Mouse (Mus musculus) neural tube, embryonic 12.5 days (tissue): ENCODE data around the gene Pdp2. TPM values are rescaled to one million over a fixed set of nuclear protein-coding genes. Genes with fewer than 3 reads are reported as not detected.
"Not testable (repeated sequence)": the region's sequence is repeated elsewhere in the genome, so short reads cannot be mapped to it uniquely, and the experiment has no call there.

Experiments
- ATAC-seq: fragments of 200-750 bp; cut with Nextera tagmentation; 2 replicates; pipeline ENCODE4 v1.8.0; 2017; ENCODE audit warnings: low read depth, mild to moderate bottlenecking, moderate TSS enrichment, moderate library complexity; ENCODE audit not compliant: low FRiP score
- H3K27ac ChIP-seq: fragments of 300-500 bp; sonication (generic); 2 replicates; pipeline ENCODE4 v1.5.1; 2016
- H3K27me3 ChIP-seq: fragments of 300-500 bp; sonication (generic); replicated peaks from 2 replicates; pipeline ENCODE4 v1.6.1; 2016; ENCODE audit warnings: mild to moderate bottlenecking
- H3K36me3 ChIP-seq: fragments of 300-500 bp; sonication (generic); 2 replicates; pipeline ENCODE4 v1.6.1; 2016; ENCODE audit warnings: mild to moderate bottlenecking
- H3K4me1 ChIP-seq: fragments of 300-500 bp; sonication (generic); 2 replicates; pipeline ENCODE4 v1.6.1; 2016
- H3K4me2 ChIP-seq: fragments of 300-500 bp; sonication (generic); replicated peaks from 2 replicates; pipeline ENCODE4 v1.6.1; 2016; ENCODE audit warnings: mild to moderate bottlenecking
- H3K4me3 ChIP-seq: fragments of 300-500 bp; sonication (generic); 2 replicates; pipeline ENCODE4 v1.5.1; 2016
- H3K9ac ChIP-seq: fragments of 300-500 bp; sonication (generic); 2 replicates; pipeline ENCODE4 v1.6.1; 2016; ENCODE audit warnings: mild to moderate bottlenecking
- H3K9me3 ChIP-seq: fragments of 300-500 bp; sonication (generic); 2 replicates; pipeline ENCODE4 v1.6.1; 2016; ENCODE audit warnings: mild to moderate bottlenecking
- WGBS: fragments of 180-500 bp; shearing (Covaris S2); methylation state at CpG from one replicate; pipeline ENCODE4 v1.1.7; 2016; 5-methylcytosine and 5-hydroxymethylcytosine counted together
- polyA plus RNA-seq: library from polyadenylated mRNA; unstranded; fragments of >200 nt; fragmentation: Nextera tagmentation; extraction: Ambion mirVana; gene quantifications from 2 replicates; pipeline ENCODE4 v1.2.1, GENCODE M21; 2016

Pdp2 gene
- polyA plus RNA-seq, 1 experiment from 2014 or later, result 17.5 TPM

DNA sequence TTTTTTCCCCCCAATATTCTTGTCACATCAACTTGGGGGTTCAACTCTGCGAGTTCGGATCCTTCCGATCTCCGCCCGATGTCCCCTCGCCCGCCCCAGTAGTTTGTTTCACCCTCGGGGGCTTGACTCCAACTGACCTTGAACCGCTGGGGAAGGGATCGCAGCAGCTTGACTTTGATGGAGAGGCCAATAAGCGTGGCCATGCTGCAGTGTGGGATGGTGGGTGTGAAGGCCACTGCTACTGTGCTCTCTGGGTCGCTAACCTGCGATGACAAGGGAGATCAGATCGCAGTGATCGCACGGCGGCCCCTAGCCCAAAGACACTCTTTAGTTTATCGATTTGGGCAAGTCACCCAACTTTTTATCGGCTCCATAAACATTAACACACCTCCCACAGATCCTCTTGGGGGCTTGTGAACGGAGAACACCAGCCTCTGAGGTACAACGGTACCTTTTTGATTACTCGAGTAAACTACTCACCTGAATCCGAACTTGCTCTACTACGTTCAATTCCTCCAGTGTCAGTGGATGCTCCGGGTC lies 49.6 kb downstream of the Pdp2 start:
- peak overlapping the region; percentile 75 for H3K9ac ChIP-seq
- peak overlapping the region; percentile 91 for H3K4me2 ChIP-seq
- peaks cover 19% of the 10 kb centered on the region for H3K4me1 ChIP-seq
- no peaks in the 10 kb centered on the region for H3K27me3 ChIP-seq
- H3K27ac ChIP-seq, result no peak overlapping the region
- 13% methylated on average over 25 of the region's 25 CpGs for WGBS
- H3K4me3 ChIP-seq, result peak overlapping the region; percentile 79
- ATAC-seq, result no peak; the same call in 1 of the 2 replicates
- peaks cover 17% of the 10 kb centered on the region for H3K36me3 ChIP-seq
- H3K9me3 ChIP-seq, result no peaks in the 10 kb centered on the region

DNA sequence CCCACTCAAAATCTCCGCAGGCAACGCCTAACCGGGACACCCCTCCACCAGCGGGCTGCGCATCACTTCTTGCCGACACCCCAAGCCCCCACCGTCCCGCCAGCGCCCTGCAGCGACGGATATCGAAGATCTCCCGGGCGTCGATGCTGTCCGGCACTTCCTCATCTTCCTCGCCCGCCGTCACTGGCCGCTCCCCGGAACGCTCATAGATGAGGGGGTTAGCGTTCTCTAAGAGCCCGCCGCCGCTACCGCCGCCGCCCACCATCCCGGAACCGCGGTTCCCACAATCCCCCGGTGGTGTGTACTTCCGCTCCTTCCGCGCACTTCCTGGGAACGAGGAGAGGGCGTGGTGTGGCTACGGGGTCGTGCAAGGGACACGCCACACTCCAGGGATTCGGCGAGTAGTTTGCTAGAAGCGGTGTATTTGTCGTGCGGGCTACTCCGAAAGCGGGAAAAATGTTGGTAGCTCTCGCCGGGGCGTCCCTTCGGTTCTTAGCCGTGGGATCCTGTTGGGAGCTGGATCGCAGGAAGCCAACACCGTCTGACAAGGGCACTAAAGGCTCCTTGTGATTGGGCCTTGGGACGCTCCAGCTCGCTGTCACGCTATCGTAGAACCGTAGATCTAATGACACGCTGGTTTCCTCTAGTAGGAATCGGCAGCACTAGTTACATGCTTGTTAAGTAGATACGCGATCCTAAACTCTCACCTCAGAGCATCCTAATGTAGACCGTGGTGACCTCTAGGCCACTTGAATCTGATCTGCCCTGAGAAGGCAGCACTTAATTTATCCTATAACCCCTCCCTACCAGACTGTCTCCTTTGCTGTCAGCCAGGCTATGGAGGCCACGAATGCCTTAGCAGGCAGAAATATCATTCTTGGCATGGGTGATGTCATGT lies 50.4 kb downstream of the Pdp2 start, which contains the start of gene Ciao2b:
Gene Ciao2b, minus strand, starts transcription at position 540 of the 898 bp plus-strand sequence.
- Histone ChIP-seq H3K27ac (peak within 1 kb of the TSS; percentile 27; the same call in 1 of the 2 replicates), H3K9ac (peak within 1 kb of the TSS; percentile 75), H3K27me3 (no peaks in the 10 kb centered on the region), H3K4me3 (peak within 1 kb of the TSS; percentile 79), H3K9me3 (no peaks in the 10 kb centered on the region), H3K36me3 (peaks cover 16% of the 10 kb centered on the region), H3K4me1 (peaks cover 19% of the 10 kb centered on the region), H3K4me2 (peak within 1 kb of the TSS; percentile 91)
- WGBS, result under 1% methylated on average over 66 of the region's 66 CpGs
- ATAC-seq, result peak; percentile 98

DNA sequence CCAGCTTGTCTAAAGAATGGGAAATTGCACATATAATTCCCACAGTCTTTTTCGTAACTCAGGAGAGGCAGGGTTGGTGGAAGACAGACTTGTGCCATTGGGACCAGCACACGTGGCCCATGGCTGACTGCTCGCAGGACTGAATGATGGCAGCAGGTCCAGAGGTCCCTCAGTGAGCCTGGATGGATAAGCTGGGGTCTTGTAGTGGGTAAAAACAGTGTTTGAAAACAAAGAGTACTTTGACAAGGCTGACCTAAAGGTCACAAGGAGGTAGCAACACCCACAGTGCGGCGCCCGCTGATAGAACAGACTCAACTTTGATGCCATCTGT lies 51.0 kb downstream of the Pdp2 start:
- WGBS, result 72% methylated on average over 6 of the region's 6 CpGs
- no peaks in the 10 kb centered on the region for H3K9me3 ChIP-seq

DNA sequence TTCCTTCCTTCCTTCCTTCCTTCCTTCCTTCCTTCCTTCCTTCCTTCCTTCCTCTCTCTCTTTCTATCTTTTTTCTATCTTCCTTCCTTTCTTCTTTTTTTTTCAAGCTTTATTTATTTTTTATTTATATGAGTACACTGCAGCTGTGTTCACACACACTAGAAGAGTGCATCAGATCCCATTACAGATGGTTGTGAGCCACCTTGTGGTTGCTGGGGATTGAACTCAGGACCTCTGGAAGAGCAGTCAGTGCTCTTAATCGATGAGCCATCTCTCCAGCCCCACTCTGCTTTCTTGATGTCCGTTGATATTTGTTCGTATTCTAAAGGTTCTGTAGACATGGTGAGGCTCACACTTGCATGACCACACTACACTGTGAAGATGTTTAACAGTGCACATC lies 52.9 kb downstream of the Pdp2 start:
- peaks cover 19% of the 10 kb centered on the region for H3K4me1 ChIP-seq
- H3K36me3 ChIP-seq, H3K9ac ChIP-seq, H3K27ac ChIP-seq, ATAC-seq, H3K4me2 ChIP-seq, H3K9me3 ChIP-seq, H3K27me3 ChIP-seq, H3K4me3 ChIP-seq: not testable (repeated sequence)
- WGBS, result 75% methylated on average over 3 of the region's 3 CpGs

More for the DNA sequence above, 51.0 kb downstream of the Pdp2 start:
- Histone ChIP-seq H3K36me3 (peaks cover 16% of the 10 kb centered on the region), H3K4me2 (peak overlapping the region; percentile 91), H3K4me3 (peak overlapping the region; percentile 79), H3K4me1 (peaks cover 19% of the 10 kb centered on the region), H3K27ac (no peak overlapping the region; the same call in 1 of the 2 replicates), H3K27me3 (no peaks in the 10 kb centered on the region), H3K9ac (peak overlapping the region; percentile 75)
- peak; percentile 18; the same call in 1 of the 2 replicates for ATAC-seq

Other genes starting within 250 kb of the Pdp2 start
- gene Cmtm4, start 195.6 kb upstream of the Pdp2 start, polyA plus RNA-seq, result 2.3 and 2.7 TPM in 2 replicates
- 114 and 130 TPM in 2 replicates for gene Dync1li2, start 148.4 kb upstream of the Pdp2 start, polyA plus RNA-seq
- gene Terb1, start 81.5 kb upstream of the Pdp2 start, polyA plus RNA-seq, result 0.18 and 0.27 TPM in 2 replicates
- 112 and 124 TPM in 2 replicates for gene Nae1, start 56.8 kb upstream of the Pdp2 start, polyA plus RNA-seq
- gene Car7, start 56.8 kb upstream of the Pdp2 start, polyA plus RNA-seq, result 1.3 and 1.4 TPM in 2 replicates
- not detected in 2 replicates for gene Cdh16, start 32.9 kb downstream of the Pdp2 start, polyA plus RNA-seq
- gene Rrad, start 39.9 kb downstream of the Pdp2 start, polyA plus RNA-seq, result 3.5 and 6.0 TPM in 2 replicates
- 118 and 122 TPM in 2 replicates for gene Ciao2b, start 50.5 kb downstream of the Pdp2 start, polyA plus RNA-seq
- not detected in 2 replicates for gene Ces2a, start 142.6 kb downstream of the Pdp2 start, polyA plus RNA-seq
- gene Ces2b, start 240.1 kb downstream of the Pdp2 start, polyA plus RNA-seq, result 0.13 and 0.23 TPM in 2 replicates